Mouse (Mus musculus): ENCODE data around the gene Jade2. TPM values are rescaled to one million over a fixed set of nuclear protein-coding genes. Genes with fewer than 3 reads are reported as not detected.
A peak's percentile ranks its signal among the peaks of the same experiment; 100 is the strongest.

The Jade2 gene
- polyA plus RNA-seq, 1 experiment from 2014 or later, result 0.95 TPM

DNA sequence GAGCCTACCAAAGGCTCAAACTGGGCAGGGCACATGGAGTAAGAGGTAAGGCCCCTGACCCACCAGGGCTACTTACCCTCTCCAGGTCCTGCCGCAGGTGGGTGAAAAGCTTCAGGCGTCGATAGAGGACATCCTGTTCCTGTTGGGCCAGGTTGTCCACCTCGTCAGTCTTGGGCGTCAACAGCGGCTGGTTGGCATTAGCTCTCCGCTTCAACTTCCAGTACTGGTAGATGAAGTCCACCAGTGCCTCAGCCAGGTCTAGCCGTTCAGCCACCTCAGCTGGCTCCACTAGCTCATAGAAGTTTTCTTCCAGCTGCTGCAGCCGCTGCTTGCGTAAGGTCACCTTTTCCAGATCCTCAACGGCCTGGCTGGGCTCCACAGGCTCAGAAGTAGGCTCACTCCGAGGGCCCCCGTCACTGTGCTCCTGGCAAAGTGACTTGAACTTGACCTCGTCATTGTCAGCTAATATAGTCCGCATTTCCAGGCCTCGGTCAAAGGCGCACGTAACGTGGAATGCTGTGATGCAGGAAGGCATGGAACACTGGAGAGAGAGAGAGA, 32.5 kb downstream of the Jade2 start:
- Histone ChIP-seq H3K27me3 (replicated peaks) (no peaks in the 10 kb centered on the region), H3K27ac (no peak overlapping the region), H3K9me3 (replicated peaks) (no peaks in the 10 kb centered on the region), H3K4me2 (no peak overlapping the region), H3K36me3 (peaks cover 20% of the 10 kb centered on the region), H3K4me3 (no peak overlapping the region), H3K4me1 (peaks cover 33% of the 10 kb centered on the region), H3K9ac (no peak overlapping the region)
- no peak for ATAC-seq
- WGBS (ENCODE audit: insufficient replicate concordance), result 85% methylated on average over 19 of the region's 19 CpGs

GRCm38 (mm10) chr11:51823963-51824753, 33.3 kb downstream of the Jade2 start:
- Histone ChIP-seq H3K9ac (no peak overlapping the region), H3K4me2 (no peak overlapping the region), H3K4me1 (peaks cover 33% of the 10 kb centered on the region), H3K9me3 (replicated peaks) (no peaks in the 10 kb centered on the region), H3K4me3 (no peak overlapping the region), H3K27ac (no peak overlapping the region), H3K27me3 (replicated peaks) (no peaks in the 10 kb centered on the region), H3K36me3 (peaks cover 20% of the 10 kb centered on the region)
- WGBS (ENCODE audit: insufficient replicate concordance), result 80% methylated on average over 3 of the region's 3 CpGs
- ATAC-seq, result no peak

GRCm38 (mm10) chr11:51823271-51823670, 34.2 kb downstream of the Jade2 start:
- no peak overlapping the region for H3K4me3 ChIP-seq
- H3K27ac ChIP-seq, result no peak overlapping the region
- peaks cover 33% of the 10 kb centered on the region for H3K4me1 ChIP-seq
- H3K27me3 ChIP-seq (replicated peaks), result no peaks in the 10 kb centered on the region
- H3K9ac ChIP-seq, result no peak overlapping the region
- 75% methylated on average over 11 of the region's 11 CpGs for WGBS (ENCODE audit: insufficient replicate concordance)
- peaks cover 20% of the 10 kb centered on the region for H3K36me3 ChIP-seq
- no peak overlapping the region for H3K4me2 ChIP-seq
- H3K9me3 ChIP-seq (replicated peaks), result no peaks in the 10 kb centered on the region
- no peak for ATAC-seq

DNA sequence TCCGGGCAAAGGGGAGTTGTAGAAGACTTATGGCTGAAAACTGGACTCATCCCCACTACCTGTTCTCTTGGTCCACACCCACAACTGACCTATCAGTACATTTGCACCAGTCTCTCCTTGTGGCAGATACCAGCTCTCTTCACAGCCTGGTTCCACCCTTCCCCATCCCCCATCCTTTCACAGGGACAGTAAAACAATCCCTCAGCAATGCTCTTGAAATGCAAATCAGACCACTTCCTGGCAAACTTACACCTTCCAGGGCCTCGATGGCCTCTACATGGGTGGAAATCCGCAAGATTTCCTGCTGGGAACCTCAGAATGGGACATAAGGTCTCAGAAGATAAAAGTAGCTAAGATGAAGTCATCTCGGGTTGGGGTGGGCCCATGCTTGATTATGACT, 34.7 kb downstream of the Jade2 start:
- Histone ChIP-seq H3K4me2 (no peak overlapping the region), H3K27ac (no peak overlapping the region), H3K4me1 (peaks cover 33% of the 10 kb centered on the region), H3K9ac (peak overlapping the region; percentile 12; the same call in 1 of the 2 replicates), H3K9me3 (replicated peaks) (no peaks in the 10 kb centered on the region), H3K27me3 (replicated peaks) (no peaks in the 10 kb centered on the region), H3K36me3 (peaks cover 20% of the 10 kb centered on the region), H3K4me3 (no peak overlapping the region)
- WGBS (ENCODE audit: insufficient replicate concordance), result 29% methylated on average over 4 of the region's 4 CpGs
- peak; percentile 50; the same call in 1 of the 2 replicates for ATAC-seq

- H3K27me3 ChIP-seq (replicated peaks), result no peaks in the 10 kb centered on the region
Observed at GRCm38 (mm10) chr11:51820861-51821260, 36.6 kb downstream of the Jade2 start.

GRCm38 (mm10) chr11:51819964-51820363, 37.5 kb downstream of the Jade2 start:
- WGBS (ENCODE audit: insufficient replicate concordance), result 62% methylated on average over 3 of the region's 3 CpGs
- Histone ChIP-seq H3K27ac (no peak overlapping the region), H3K4me2 (no peak overlapping the region), H3K4me3 (no peak overlapping the region), H3K27me3 (replicated peaks) (no peaks in the 10 kb centered on the region), H3K36me3 (peaks cover 3% of the 10 kb centered on the region; the same call in 1 of the 2 replicates), H3K9me3 (replicated peaks) (no peaks in the 10 kb centered on the region), H3K4me1 (peaks cover 33% of the 10 kb centered on the region), H3K9ac (no peak overlapping the region)
- no peak for ATAC-seq

More at GRCm38 (mm10) chr11:51820861-51821260, 36.6 kb downstream of the Jade2 start:
- no peak for ATAC-seq
- Histone ChIP-seq H3K4me1 (peaks cover 33% of the 10 kb centered on the region), H3K27ac (no peak overlapping the region), H3K4me2 (no peak overlapping the region), H3K9me3 (replicated peaks) (no peaks in the 10 kb centered on the region), H3K36me3 (peaks cover 9% of the 10 kb centered on the region; the same call in 1 of the 2 replicates), H3K4me3 (no peak overlapping the region), H3K9ac (no peak overlapping the region)
- 31% methylated on average over 11 of the region's 11 CpGs for WGBS (ENCODE audit: insufficient replicate concordance)

GRCm38 (mm10) chr11:51818837-51819236, 38.6 kb downstream of the Jade2 start:
- H3K4me2 ChIP-seq, result no peak overlapping the region
- H3K27me3 ChIP-seq (replicated peaks), result no peaks in the 10 kb centered on the region
- H3K27ac ChIP-seq, result no peak overlapping the region
- 67% methylated on average over 4 of the region's 4 CpGs for WGBS (ENCODE audit: insufficient replicate concordance)
- H3K9ac ChIP-seq, result no peak overlapping the region
- H3K36me3 ChIP-seq, result 0 out of 2 replicates have a peak, but pooled peaks cover 3% of the 10 kb centered on the region
- no peak overlapping the region for H3K4me3 ChIP-seq
- peaks cover 26% of the 10 kb centered on the region for H3K4me1 ChIP-seq
- no peaks in the 10 kb centered on the region for H3K9me3 ChIP-seq (replicated peaks)
- no peak for ATAC-seq

GRCm38 (mm10) chr11:51817756-51818155, 39.7 kb downstream of the Jade2 start:
- Histone ChIP-seq H3K4me2 (no peak overlapping the region), H3K4me3 (no peak overlapping the region), H3K27ac (no peak overlapping the region), H3K4me1 (peaks cover 15% of the 10 kb centered on the region), H3K9me3 (replicated peaks) (no peaks in the 10 kb centered on the region), H3K36me3 (no peaks in the 10 kb centered on the region), H3K9ac (no peak overlapping the region), H3K27me3 (replicated peaks) (no peaks in the 10 kb centered on the region)
- ATAC-seq, result 0 out of 2 replicates have a peak, but pooled peaks have one; percentile 23
- 27% methylated on average over 6 of the region's 6 CpGs for WGBS (ENCODE audit: insufficient replicate concordance)

- Histone ChIP-seq H3K27me3 (replicated peaks) (no peaks in the 10 kb centered on the region), H3K9ac (no peak overlapping the region)
- WGBS (ENCODE audit: insufficient replicate concordance), result 76% methylated on average over 8 of the region's 8 CpGs
Observed at GRCm38 (mm10) chr11:51812022-51812546, 45.4 kb downstream of the Jade2 start.

GRCm38 (mm10) chr11:51811230-51811629, 46.2 kb downstream of the Jade2 start:
- no peak overlapping the region for H3K4me2 ChIP-seq
- H3K4me1 ChIP-seq, result no peaks in the 10 kb centered on the region
- 78% methylated on average over 4 of the region's 4 CpGs for WGBS (ENCODE audit: insufficient replicate concordance)
- H3K9ac ChIP-seq, result no peak overlapping the region
- H3K27ac ChIP-seq, result no peak overlapping the region
- H3K36me3 ChIP-seq, result no peaks in the 10 kb centered on the region
- no peak overlapping the region for H3K4me3 ChIP-seq
- no peaks in the 10 kb centered on the region for H3K27me3 ChIP-seq (replicated peaks)
- ATAC-seq, result no peak
- no peaks in the 10 kb centered on the region for H3K9me3 ChIP-seq (replicated peaks)

More at GRCm38 (mm10) chr11:51812022-51812546, 45.4 kb downstream of the Jade2 start:
- Histone ChIP-seq H3K4me3 (no peak overlapping the region), H3K27ac (no peak overlapping the region), H3K4me1 (no peaks in the 10 kb centered on the region), H3K36me3 (no peaks in the 10 kb centered on the region), H3K9me3 (replicated peaks) (no peaks in the 10 kb centered on the region), H3K4me2 (no peak overlapping the region)
- no peak for ATAC-seq

DNA sequence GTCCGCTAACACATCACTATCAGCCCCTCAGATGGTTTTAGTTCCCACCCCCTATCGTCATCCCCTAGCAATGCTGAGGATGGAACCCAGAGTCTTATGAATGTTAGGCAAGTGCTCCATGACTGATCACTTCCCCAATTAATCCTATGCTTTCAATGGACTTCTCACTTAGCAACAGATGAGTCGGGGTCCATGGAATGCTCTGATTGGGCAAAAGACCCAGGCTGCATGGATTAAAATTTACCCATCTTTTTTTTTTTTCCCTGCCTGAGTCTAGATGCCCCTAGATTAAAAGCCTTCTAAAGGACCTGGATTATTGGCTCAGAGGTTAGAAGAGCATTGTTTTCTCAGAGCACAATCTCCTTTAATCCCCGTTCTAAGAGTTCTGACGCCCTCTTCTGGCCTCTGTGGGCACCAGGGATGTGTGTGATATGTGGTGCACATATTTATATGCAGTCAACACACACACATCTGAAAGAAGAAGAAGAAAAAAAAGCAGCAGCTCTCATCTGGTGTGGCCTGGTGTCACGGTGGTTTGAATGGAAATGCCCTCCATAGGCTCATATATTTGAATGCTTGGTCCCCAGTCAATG, 47.7 kb downstream of the Jade2 start:
- H3K4me3 ChIP-seq, result no peak overlapping the region
- peaks cover 7% of the 10 kb centered on the region for H3K4me1 ChIP-seq
- no peaks in the 10 kb centered on the region for H3K36me3 ChIP-seq
- no peaks in the 10 kb centered on the region for H3K9me3 ChIP-seq (replicated peaks)
- H3K9ac ChIP-seq, result no peak overlapping the region
- H3K4me2 ChIP-seq, result no peak overlapping the region
- whole genome bisulfite sequencing (ENCODE audit: insufficient replicate concordance), result 51% methylated on average over 6 of the region's 6 CpGs
- no peak for ATAC-seq
- H3K27me3 ChIP-seq (replicated peaks), result no peaks in the 10 kb centered on the region
- H3K27ac ChIP-seq, result no peak overlapping the region
